Mouse (Mus musculus) hindbrain, embryonic 13.5 days (tissue): ENCODE data around the gene Krt82. TPM values are rescaled to one million over a fixed set of nuclear protein-coding genes. Genes with fewer than 3 reads are reported as not detected.
A peak's percentile ranks its signal among the peaks of the same experiment; 100 is the strongest.

ENCODE experiments used
- ATAC-seq: fragments of 200-750 bp; cut with Nextera tagmentation; 2 replicates; pipeline ENCODE4 v1.8.0; 2017; ENCODE audit warnings: moderate TSS enrichment; ENCODE audit not compliant: low FRiP score
- H3K27ac ChIP-seq: fragments of 300-500 bp; sonication (generic); 2 replicates; pipeline ENCODE4 v1.5.1; 2015; ENCODE audit warnings: inconsistent platforms, mild to moderate bottlenecking, moderate library complexity
- H3K27me3 ChIP-seq: fragments of 300-500 bp; sonication (generic); 2 replicates; pipeline ENCODE4 v1.6.1; 2015; ENCODE audit warnings: mild to moderate bottlenecking, inconsistent platforms
- H3K36me3 ChIP-seq: fragments of 300-500 bp; sonication (generic); 2 replicates; pipeline ENCODE4 v1.6.1; 2015; ENCODE audit warnings: mild to moderate bottlenecking, inconsistent platforms
- H3K4me1 ChIP-seq: fragments of 300-500 bp; sonication (generic); replicated peaks from 2 replicates; pipeline ENCODE4 v1.6.1; 2015; ENCODE audit warnings: inconsistent platforms
- H3K4me2 ChIP-seq: fragments of 300-500 bp; sonication (generic); 2 replicates; pipeline ENCODE4 v1.6.1; 2015; ENCODE audit warnings: inconsistent platforms, mild to moderate bottlenecking, moderate library complexity
- H3K4me3 ChIP-seq: fragments of 300-500 bp; sonication (generic); 2 replicates; pipeline ENCODE4 v1.5.1; 2015; ENCODE audit warnings: mild to moderate bottlenecking, inconsistent platforms
- H3K9ac ChIP-seq: fragments of 300-500 bp; sonication (generic); 2 replicates; pipeline ENCODE4 v1.6.1; 2015; ENCODE audit warnings: mild to moderate bottlenecking, inconsistent platforms
- H3K9me3 ChIP-seq: fragments of 300-500 bp; sonication (generic); 2 replicates; pipeline ENCODE4 v1.6.1; 2016; ENCODE audit warnings: inconsistent platforms
- WGBS: fragments of 180-500 bp; shearing (Covaris S2); methylation state at CpG from one replicate; pipeline ENCODE4 v1.1.7; 2015; 5-methylcytosine and 5-hydroxymethylcytosine counted together
- polyA plus RNA-seq: library from polyadenylated mRNA; unstranded; fragments of >200 nt; fragmentation: Nextera tagmentation; extraction: Ambion mirVana; gene quantifications from 2 replicates; pipeline ENCODE4 v1.2.1, GENCODE M21; 2015

Gene Krt82
- not detected in 2 replicates for polyA plus RNA-seq

GRCm38 (mm10) chr15:101550567-101550966, at the start of gene Krt82:
Gene Krt82, minus strand, starts transcription at chr15:101550667.
- ATAC-seq = no peak
- Histone ChIP-seq H3K27me3 (peaks cover 26% of the 10 kb centered on the region), H3K9me3 (no peaks in the 10 kb centered on the region), H3K9ac (no peak within 1 kb of the TSS), H3K4me2 (no peak within 1 kb of the TSS), H3K4me3 (no peak within 1 kb of the TSS), H3K36me3 (no peaks in the 10 kb centered on the region), H3K27ac (no peak within 1 kb of the TSS), H3K4me1 (peaks cover 11% of the 10 kb centered on the region)
- WGBS = 82% methylated on average over 7 of the region's 7 CpGs

GRCm38 (mm10) chr15:101599123-101599522, 48.7 kb upstream of the Krt82 start:
- Histone ChIP-seq H3K9ac (no peak overlapping the region), H3K9me3 (no peaks in the 10 kb centered on the region), H3K27ac (no peak overlapping the region), H3K4me3 (no peak overlapping the region), H3K27me3 (no peaks in the 10 kb centered on the region), H3K4me2 (no peak overlapping the region), H3K36me3 (no peaks in the 10 kb centered on the region), H3K4me1 (no peaks in the 10 kb centered on the region)
- ATAC-seq = no peak
- WGBS = 70% methylated on average over 6 of the region's 6 CpGs

- WGBS = 86% methylated on average over 10 of the region's 10 CpGs
Measured at GRCm38 (mm10) chr15:101588216-101588615, 37.7 kb upstream of the Krt82 start.

GRCm38 (mm10) chr15:101584456-101584855, 34.0 kb upstream of the Krt82 start:
- Histone ChIP-seq H3K4me2 (no peak overlapping the region), H3K27ac (no peak overlapping the region), H3K27me3 (no peaks in the 10 kb centered on the region), H3K4me1 (no peaks in the 10 kb centered on the region), H3K36me3 (no peaks in the 10 kb centered on the region), H3K9me3 (no peaks in the 10 kb centered on the region), H3K9ac (no peak overlapping the region), H3K4me3 (no peak overlapping the region)
- ATAC-seq = no peak
- 22% methylated on average over 2 of the region's 2 CpGs for WGBS

More at GRCm38 (mm10) chr15:101588216-101588615, 37.7 kb upstream of the Krt82 start:
- no peaks in the 10 kb centered on the region for H3K9me3 ChIP-seq
- ATAC-seq = no peak
- no peak overlapping the region for H3K4me3 ChIP-seq
- no peaks in the 10 kb centered on the region for H3K27me3 ChIP-seq
- no peak overlapping the region for H3K4me2 ChIP-seq
- H3K4me1 ChIP-seq = no peaks in the 10 kb centered on the region
- no peak overlapping the region for H3K9ac ChIP-seq
- no peak overlapping the region for H3K27ac ChIP-seq
- no peaks in the 10 kb centered on the region for H3K36me3 ChIP-seq

GRCm38 (mm10) chr15:101583211-101583965, 32.9 kb upstream of the Krt82 start:
- no peaks in the 10 kb centered on the region for H3K27me3 ChIP-seq
- no peaks in the 10 kb centered on the region for H3K9me3 ChIP-seq
- H3K4me3 ChIP-seq = no peak overlapping the region
- H3K36me3 ChIP-seq = no peaks in the 10 kb centered on the region
- no peak overlapping the region for H3K4me2 ChIP-seq
- WGBS = 78% methylated on average over 8 of the region's 8 CpGs
- no peak for ATAC-seq
- no peak overlapping the region for H3K27ac ChIP-seq
- H3K9ac ChIP-seq = no peak overlapping the region
- no peaks in the 10 kb centered on the region for H3K4me1 ChIP-seq

- no peak for ATAC-seq
- H3K9ac ChIP-seq = no peak overlapping the region
- H3K36me3 ChIP-seq = no peaks in the 10 kb centered on the region
- H3K4me1 ChIP-seq = no peaks in the 10 kb centered on the region
- H3K27me3 ChIP-seq = no peaks in the 10 kb centered on the region
- no peaks in the 10 kb centered on the region for H3K9me3 ChIP-seq
- no peak overlapping the region for H3K27ac ChIP-seq
- no peak overlapping the region for H3K4me2 ChIP-seq
- no peak overlapping the region for H3K4me3 ChIP-seq
- 81% methylated on average over 3 of the region's 3 CpGs for WGBS
Measured at GRCm38 (mm10) chr15:101581701-101582100, 31.2 kb upstream of the Krt82 start.

- Histone ChIP-seq H3K4me1 (no peaks in the 10 kb centered on the region), H3K9ac (no peak overlapping the region), H3K4me3 (no peak overlapping the region), H3K27me3 (no peaks in the 10 kb centered on the region), H3K9me3 (no peaks in the 10 kb centered on the region), H3K36me3 (no peaks in the 10 kb centered on the region), H3K27ac (no peak overlapping the region), H3K4me2 (no peak overlapping the region)
- WGBS = 90% methylated on average over 5 of the region's 5 CpGs
- no peak for ATAC-seq
Measured at GRCm38 (mm10) chr15:101575506-101575905, 25.0 kb upstream of the Krt82 start.

- Histone ChIP-seq H3K4me1 (no peaks in the 10 kb centered on the region), H3K27ac (no peak within 1 kb of the TSS), H3K27me3 (no peaks in the 10 kb centered on the region), H3K9ac (no peak within 1 kb of the TSS), H3K36me3 (no peaks in the 10 kb centered on the region), H3K9me3 (no peaks in the 10 kb centered on the region), H3K4me2 (no peak within 1 kb of the TSS), H3K4me3 (no peak within 1 kb of the TSS)
- WGBS = 73% methylated on average over 15 of the region's 15 CpGs
- ATAC-seq = no peak
Measured at GRCm38 (mm10) chr15:101573796-101574345, 23.4 kb upstream of the Krt82 start, which contains the start of gene Krt75. Gene Krt75, minus strand, starts transcription at chr15:101573904.

- no peaks in the 10 kb centered on the region for H3K36me3 ChIP-seq
- no peak overlapping the region for H3K27ac ChIP-seq
- H3K4me1 ChIP-seq = no peaks in the 10 kb centered on the region
- no peak overlapping the region for H3K9ac ChIP-seq
- no peak overlapping the region for H3K4me2 ChIP-seq
- 50% methylated on average over 7 of the region's 7 CpGs for WGBS
- no peak overlapping the region for H3K4me3 ChIP-seq
- peaks cover 2% of the 10 kb centered on the region; the same call in 1 of the 2 replicates for H3K27me3 ChIP-seq
- H3K9me3 ChIP-seq = no peaks in the 10 kb centered on the region
- no peak for ATAC-seq
Measured at GRCm38 (mm10) chr15:101567780-101568179, 17.3 kb upstream of the Krt82 start.

- no peaks in the 10 kb centered on the region for H3K9me3 ChIP-seq
- H3K36me3 ChIP-seq = no peaks in the 10 kb centered on the region
- no peak within 1 kb of the TSS for H3K4me2 ChIP-seq
- WGBS = 64% methylated on average over 5 of the region's 5 CpGs
- no peak within 1 kb of the TSS for H3K27ac ChIP-seq
- ATAC-seq = no peak
- peaks cover 7% of the 10 kb centered on the region; the same call in 1 of the 2 replicates for H3K27me3 ChIP-seq
- peaks cover 8% of the 10 kb centered on the region for H3K4me1 ChIP-seq
- H3K9ac ChIP-seq = no peak within 1 kb of the TSS
- H3K4me3 ChIP-seq = no peak within 1 kb of the TSS
Measured at GRCm38 (mm10) chr15:101562850-101563249, 12.4 kb upstream of the Krt82 start, which contains the start of gene Krt90. Gene Krt90, minus strand, starts transcription at chr15:101562950.

GRCm38 (mm10) chr15:101558034-101558646, 7.7 kb upstream of the Krt82 start:
- ATAC-seq = no peak

GRCm38 (mm10) chr15:101553169-101553568, 2.7 kb upstream of the Krt82 start:
- H3K9me3 ChIP-seq = no peaks in the 10 kb centered on the region
- WGBS = 0% methylated on average over 11 of the region's 11 CpGs
- peak overlapping the region; percentile 19 for H3K4me3 ChIP-seq
- ATAC-seq = peak; percentile 59; the same call in 1 of the 2 replicates
- no peak overlapping the region for H3K9ac ChIP-seq
- no peaks in the 10 kb centered on the region for H3K36me3 ChIP-seq
- H3K4me2 ChIP-seq = peak overlapping the region; percentile 38
- H3K4me1 ChIP-seq = peaks cover 15% of the 10 kb centered on the region
- H3K27ac ChIP-seq = no peak overlapping the region
- peaks cover 30% of the 10 kb centered on the region for H3K27me3 ChIP-seq

More at GRCm38 (mm10) chr15:101558034-101558646, 7.7 kb upstream of the Krt82 start:
- WGBS = 7% methylated on average over 7 of the region's 7 CpGs
- no peaks in the 10 kb centered on the region for H3K9me3 ChIP-seq
- H3K4me1 ChIP-seq = peaks cover 13% of the 10 kb centered on the region
- no peak overlapping the region for H3K9ac ChIP-seq
- no peak overlapping the region for H3K27ac ChIP-seq
- no peak overlapping the region for H3K4me3 ChIP-seq
- no peaks in the 10 kb centered on the region for H3K36me3 ChIP-seq
- H3K4me2 ChIP-seq = no peak overlapping the region
- H3K27me3 ChIP-seq = 0 out of 2 replicates have a peak, but pooled peaks cover 13% of the 10 kb centered on the region
